Mouse (Mus musculus): Measurements from ENCODE around the gene Tmed2. TPM values are rescaled to one million over a fixed set of nuclear protein-coding genes. Genes with fewer than 3 reads are reported as not detected.
"Not testable (repeated sequence)": the region's sequence is repeated elsewhere in the genome, so short reads cannot be mapped to it uniquely, and the experiment has no call there.

The Tmed2 gene
- polyA plus RNA-seq, 1 experiment from 2014 or later = 336 TPM

GRCm38 (mm10) chr5:124598224-124599174 lies 58.0 kb downstream of the Tmed2 start:
- WGBS = 7% methylated on average over 30 of the region's 30 CpGs
- H3K9ac ChIP-seq (replicated peaks) = peak overlapping the region; percentile 85
- H3K27ac ChIP-seq (replicated peaks) = peak overlapping the region; percentile 70; the same call in 1 of the 2 replicates
- H3K36me3 ChIP-seq = peaks cover 46% of the 10 kb centered on the region
- H3K4me3 ChIP-seq (replicated peaks) = peak overlapping the region; percentile 89
- peak overlapping the region; percentile 84 for H3K4me2 ChIP-seq
- H3K27me3 ChIP-seq (replicated peaks) = no peaks in the 10 kb centered on the region
- peaks cover 20% of the 10 kb centered on the region for H3K4me1 ChIP-seq
- no peaks in the 10 kb centered on the region for H3K9me3 ChIP-seq (replicated peaks)
- ATAC-seq (ENCODE audit: low FRiP score) = peak; percentile 100

- H3K9me3 ChIP-seq (replicated peaks); H3K27ac ChIP-seq (replicated peaks); ATAC-seq (ENCODE audit: low FRiP score); H3K27me3 ChIP-seq (replicated peaks); H3K9ac ChIP-seq (replicated peaks): not testable (repeated sequence)
- Histone ChIP-seq H3K4me1 (peaks cover 20% of the 10 kb centered on the region), H3K4me3 (replicated peaks) (peak overlapping the region; percentile 89), H3K36me3 (peaks cover 44% of the 10 kb centered on the region), H3K4me2 (peak overlapping the region; percentile 84)
- 70% methylated on average over 8 of the region's 8 CpGs for WGBS
Observed at GRCm38 (mm10) chr5:124599726-124600125, 59.2 kb downstream of the Tmed2 start.

Other genes starting within 250 kb of the Tmed2 start
- gene Mphosph9, start 212.7 kb upstream of the Tmed2 start, polyA plus RNA-seq (2015; fragmentation: Nextera tagmentation; extraction: Ambion mirVana) = 10.7 and 12.6 TPM in 2 replicates
- 13.4 and 14.4 TPM in 2 replicates for gene 2810006K23Rik, start 212.6 kb upstream of the Tmed2 start, polyA plus RNA-seq (2015; fragmentation: Nextera tagmentation; extraction: Ambion mirVana)
- gene Cdk2ap1, start 177.6 kb upstream of the Tmed2 start, polyA plus RNA-seq (2015; fragmentation: Nextera tagmentation; extraction: Ambion mirVana) = 49.7 and 89.0 TPM in 2 replicates
- 85.9 and 87.2 TPM in 2 replicates for gene Sbno1, start 114.7 kb upstream of the Tmed2 start, polyA plus RNA-seq (2015; fragmentation: Nextera tagmentation; extraction: Ambion mirVana)
- 29.3 and 30.8 TPM in 2 replicates for gene Kmt5a, start 100.8 kb upstream of the Tmed2 start, polyA plus RNA-seq (2015; fragmentation: Nextera tagmentation; extraction: Ambion mirVana)
- 27.5 and 32.0 TPM in 2 replicates for gene Rilpl2, start 62.3 kb upstream of the Tmed2 start, polyA plus RNA-seq (2015; fragmentation: Nextera tagmentation; extraction: Ambion mirVana)
- 20.7 and 22.2 TPM in 2 replicates for gene Snrnp35, start 57.6 kb upstream of the Tmed2 start, polyA plus RNA-seq (2015; fragmentation: Nextera tagmentation; extraction: Ambion mirVana)
- 14.3 and 14.6 TPM in 2 replicates for gene Rilpl1, start 9.3 kb upstream of the Tmed2 start, polyA plus RNA-seq (2015; fragmentation: Nextera tagmentation; extraction: Ambion mirVana)
- 24.9 and 28.1 TPM in 2 replicates for gene Ddx55, start 12.2 kb downstream of the Tmed2 start, polyA plus RNA-seq (2015; fragmentation: Nextera tagmentation; extraction: Ambion mirVana)
- 58.1 and 65.3 TPM in 2 replicates for gene Eif2b1, start 38.4 kb downstream of the Tmed2 start, polyA plus RNA-seq (2015; fragmentation: Nextera tagmentation; extraction: Ambion mirVana)
- 39.5 and 46.0 TPM in 2 replicates for gene Gtf2h3, start 38.4 kb downstream of the Tmed2 start, polyA plus RNA-seq (2015; fragmentation: Nextera tagmentation; extraction: Ambion mirVana)
- 38.8 and 40.4 TPM in 2 replicates for gene Atp6v0a2, start 87.9 kb downstream of the Tmed2 start, polyA plus RNA-seq (2015; fragmentation: Nextera tagmentation; extraction: Ambion mirVana)
- gene Dnah10, start 184.4 kb downstream of the Tmed2 start, polyA plus RNA-seq (2015; fragmentation: Nextera tagmentation; extraction: Ambion mirVana) = 0.13 and 0.15 TPM in 2 replicates

All from neural tube, embryonic 15.5 days (tissue).